Mouse (Mus musculus): ENCODE measurements at regions not wholly inside any gene's neighbourhood (a gene's known extent, or its start where the extent isn't known, plus 50 kb on each side); places are given as distances from the start of the nearest gene placed in this dataset.

DNA sequence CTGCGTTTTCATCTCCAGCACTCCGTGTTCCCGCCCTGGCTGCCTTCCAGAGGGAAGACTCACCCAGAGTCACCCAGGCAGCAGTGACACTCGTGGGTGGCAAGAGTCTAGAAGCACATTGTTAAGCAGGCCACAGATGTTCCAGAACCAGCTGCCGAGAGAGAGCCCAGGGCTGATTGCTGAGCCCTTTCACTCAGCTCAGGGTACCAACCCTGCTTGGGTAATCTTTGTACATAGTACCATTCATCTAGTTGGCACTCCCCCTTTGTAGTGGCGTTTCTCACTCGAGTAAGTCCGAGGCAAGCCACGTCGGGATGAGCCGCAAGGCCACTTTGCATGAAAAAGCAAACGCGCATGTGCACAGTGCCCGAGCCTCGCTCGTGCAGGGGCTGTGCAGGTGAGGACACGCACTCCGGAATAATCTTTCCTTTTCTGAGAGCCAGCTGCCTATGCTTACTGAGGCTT, 156.9 kb downstream of the Zfp281 start:
- DNase-seq (ENCODE audit: low read depth, low spot score) = no peak

DNA sequence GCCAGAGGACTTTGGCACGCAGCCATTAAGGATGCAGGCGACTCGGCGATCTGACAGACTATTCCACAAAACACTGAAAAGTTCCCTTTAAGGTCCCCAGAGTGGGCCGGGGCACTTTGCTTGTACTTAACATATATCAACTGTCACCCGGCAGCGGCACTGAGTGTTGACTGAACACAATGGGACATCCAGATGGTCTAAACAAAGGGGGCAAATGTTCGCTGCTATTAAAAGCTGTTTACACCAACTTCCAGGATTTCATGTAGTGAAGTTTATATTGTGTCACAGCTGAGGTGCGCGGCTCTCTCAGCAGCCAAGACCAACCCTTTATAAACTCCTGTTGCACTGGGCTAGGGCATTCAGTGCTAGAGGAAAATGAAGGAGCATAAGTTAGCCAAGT, 157.6 kb downstream of the Zfp281 start:
- DNase-seq (ENCODE audit: low read depth, low spot score) = no peak

- no peak for DNase-seq (ENCODE audit: low read depth, low spot score)
Measured at GRCm38 (mm10) chr1:136784178-136784577, 159.5 kb downstream of the Zfp281 start.

DNA sequence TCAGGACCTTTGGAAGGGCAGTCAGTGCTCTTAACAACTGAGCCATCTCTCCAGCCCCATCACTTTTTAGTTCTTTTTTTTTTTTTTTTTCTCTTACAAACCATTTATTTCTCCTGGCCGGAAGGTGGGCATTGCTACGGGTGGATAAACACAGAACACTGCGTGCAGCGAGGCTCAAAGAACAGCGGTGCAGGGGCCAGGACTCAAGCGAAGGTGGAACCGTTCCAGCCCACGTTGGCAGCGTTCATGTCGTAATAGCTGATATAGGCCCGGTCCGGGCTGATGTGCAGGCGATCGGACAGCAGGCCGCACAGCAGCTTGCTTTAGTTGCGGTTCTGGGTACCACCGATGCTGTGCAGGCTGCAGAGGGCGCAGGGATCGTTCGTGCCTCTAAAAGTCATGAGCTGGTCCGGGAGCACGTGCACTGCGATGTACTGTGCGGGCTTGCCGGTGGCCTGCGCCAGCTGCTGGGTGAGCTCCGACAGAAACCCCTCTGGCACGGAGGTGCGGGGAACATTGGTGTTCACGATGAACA, 164.3 kb downstream of the Zfp281 start:
- no peak for DNase-seq (ENCODE audit: low read depth, low spot score)

- no peak for DNase-seq (ENCODE audit: low read depth, low spot score)
Measured at GRCm38 (mm10) chr1:136791641-136792040, 166.9 kb downstream of the Zfp281 start.

All from c-Kit-negative CD71-positive TER-119-positive erythroid progenitor cells, embryonic 14.5 days (primary cell).